Mouse (Mus musculus) lung, embryonic 16.5 days (tissue): ENCODE measurements around the gene Acaa1b. TPM values are rescaled to one million over a fixed set of nuclear protein-coding genes. Genes with fewer than 3 reads are reported as not detected.

Experiments
- ATAC-seq: fragments of 200-750 bp; cut with Nextera tagmentation; 2 replicates; pipeline ENCODE4 v1.8.0; 2017; ENCODE audit warnings: low read depth, mild to moderate bottlenecking, moderate library complexity
- H3K27ac ChIP-seq: fragments of 300-500 bp; sonication (generic); 2 replicates; pipeline ENCODE4 v1.5.1; 2014; ENCODE audit warnings: mild to moderate bottlenecking, control low read depth, low read length
- H3K27me3 ChIP-seq: fragments of 300-500 bp; sonication (generic); 2 replicates; pipeline ENCODE4 v1.6.1; 2014; ENCODE audit warnings: low read depth, low read length, mixed read lengths; ENCODE audit not compliant: control insufficient read depth, insufficient read depth
- H3K36me3 ChIP-seq: fragments of 300-500 bp; sonication (generic); 2 replicates; pipeline ENCODE4 v1.6.1; 2014; ENCODE audit warnings: low read length; ENCODE audit not compliant: control insufficient read depth, insufficient read depth
- H3K4me1 ChIP-seq: fragments of 300-500 bp; sonication (generic); replicated peaks from 2 replicates; pipeline ENCODE4 v1.6.1; 2014; ENCODE audit warnings: low read length, mixed read lengths; ENCODE audit not compliant: control insufficient read depth, insufficient read depth
- H3K4me2 ChIP-seq: fragments of 300-500 bp; sonication (generic); 2 replicates; pipeline ENCODE4 v1.6.1; 2014; ENCODE audit warnings: low read depth, low read length, control low read depth
- H3K4me3 ChIP-seq: fragments of 300-500 bp; sonication (generic); 2 replicates; pipeline ENCODE4 v1.5.1; 2014; ENCODE audit warnings: mild to moderate bottlenecking, low read length, control low read depth
- H3K9ac ChIP-seq: fragments of 300-500 bp; sonication (generic); 2 replicates; pipeline ENCODE4 v1.6.1; 2014; ENCODE audit warnings: low read length, control low read depth
- H3K9me3 ChIP-seq: fragments of 300-500 bp; sonication (generic); 2 replicates; pipeline ENCODE4 v1.6.1; 2016; ENCODE audit warnings: low read length; ENCODE audit not compliant: control insufficient read depth
- WGBS: fragments of 180-500 bp; shearing (Covaris S2); extraction: QIAGEN DNeasy Blood & Tissue Kit; methylation state at CpG from one replicate; pipeline ENCODE4 v1.1.7; 2014; 5-methylcytosine and 5-hydroxymethylcytosine counted together
- polyA plus RNA-seq: library from polyadenylated mRNA; unstranded; fragments of >200 nt; fragmentation: Nextera tagmentation; extraction: Ambion mirVana; gene quantifications from 2 replicates; pipeline ENCODE4 v1.2.1, GENCODE M21; 2015

The Acaa1b gene
- 1.3 and 2.5 TPM in 2 replicates for polyA plus RNA-seq

- Histone ChIP-seq H3K27ac (no peak within 1 kb of the TSS), H3K9ac (peak within 1 kb of the TSS; percentile 54), H3K27me3 (peaks cover 14% of the 10 kb centered on the region), H3K4me2 (peak within 1 kb of the TSS; percentile 73), H3K9me3 (no peaks in the 10 kb centered on the region), H3K4me3 (peak within 1 kb of the TSS; percentile 51), H3K4me1 (no peaks in the 10 kb centered on the region), H3K36me3 (no peaks in the 10 kb centered on the region)
- ATAC-seq: peak; percentile 83
- 2% methylated on average over 54 of the region's 65 CpGs for WGBS
Observed at GRCm38 (mm10) chr9:119156278-119157201, at the start of gene Acaa1b. Acaa1b (minus strand) TSS chr9:119157093.

GRCm38 (mm10) chr9:119206666-119207065 lies 49.8 kb upstream of the Acaa1b start:
- Histone ChIP-seq H3K4me3 (no peak overlapping the region), H3K4me2 (no peak overlapping the region), H3K4me1 (no peaks in the 10 kb centered on the region), H3K9me3 (no peaks in the 10 kb centered on the region), H3K9ac (no peak overlapping the region), H3K36me3 (no peaks in the 10 kb centered on the region), H3K27ac (no peak overlapping the region), H3K27me3 (no peaks in the 10 kb centered on the region)
- no peak for ATAC-seq
- 77% methylated on average over 2 of the region's 2 CpGs for WGBS

DNA sequence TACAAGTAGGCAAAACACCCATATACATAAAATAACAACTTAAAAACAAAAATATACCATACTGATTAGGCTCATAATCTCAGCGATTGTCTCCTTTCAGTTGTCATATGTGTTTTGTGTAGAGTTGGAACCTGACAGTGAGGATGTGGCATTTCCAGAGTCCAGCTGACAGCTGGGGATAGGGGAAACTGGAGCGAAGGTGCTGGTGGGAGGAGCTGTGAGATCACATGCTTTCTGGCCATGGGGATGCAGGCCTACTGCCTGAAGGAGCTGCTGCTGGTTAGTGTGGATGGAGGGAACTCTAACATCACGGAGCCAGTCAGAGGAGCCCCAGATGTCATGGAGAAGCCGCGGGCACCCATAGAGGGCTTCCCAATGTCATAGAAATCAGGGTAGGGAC lies 48.9 kb upstream of the Acaa1b start:
- Histone ChIP-seq H3K4me1 (no peaks in the 10 kb centered on the region), H3K4me2 (no peak overlapping the region), H3K27me3 (no peaks in the 10 kb centered on the region), H3K9ac (no peak overlapping the region), H3K4me3 (no peak overlapping the region), H3K36me3 (no peaks in the 10 kb centered on the region), H3K27ac (no peak overlapping the region), H3K9me3 (no peaks in the 10 kb centered on the region)
- 80% methylated on average over 5 of the region's 5 CpGs for WGBS
- no peak for ATAC-seq

DNA sequence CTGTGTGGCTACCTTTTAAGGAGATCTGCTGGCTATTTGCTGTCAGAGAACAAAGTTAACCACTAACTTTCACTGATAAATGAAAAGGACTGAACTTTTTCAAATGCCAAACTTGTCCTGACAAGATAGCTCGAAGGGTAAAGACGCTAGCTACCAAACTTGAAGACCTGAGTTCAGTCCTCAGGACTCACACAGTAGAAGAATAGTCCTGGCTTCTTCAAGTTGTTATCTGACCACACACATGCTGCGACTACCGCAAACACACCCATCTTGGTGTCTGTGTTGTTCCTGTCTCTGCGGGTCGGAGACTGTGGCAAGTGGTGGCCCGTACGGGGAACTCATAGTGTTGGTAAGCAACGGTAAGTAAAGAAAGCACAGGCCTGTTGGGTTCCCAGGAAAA lies 46.7 kb upstream of the Acaa1b start:
- Histone ChIP-seq H3K4me2 (no peak overlapping the region), H3K27ac (no peak overlapping the region), H3K27me3 (no peaks in the 10 kb centered on the region), H3K36me3 (no peaks in the 10 kb centered on the region), H3K4me1 (no peaks in the 10 kb centered on the region), H3K4me3 (no peak overlapping the region), H3K9me3 (no peaks in the 10 kb centered on the region), H3K9ac (no peak overlapping the region)
- WGBS: 94% methylated on average over 9 of the region's 9 CpGs
- no peak for ATAC-seq

DNA sequence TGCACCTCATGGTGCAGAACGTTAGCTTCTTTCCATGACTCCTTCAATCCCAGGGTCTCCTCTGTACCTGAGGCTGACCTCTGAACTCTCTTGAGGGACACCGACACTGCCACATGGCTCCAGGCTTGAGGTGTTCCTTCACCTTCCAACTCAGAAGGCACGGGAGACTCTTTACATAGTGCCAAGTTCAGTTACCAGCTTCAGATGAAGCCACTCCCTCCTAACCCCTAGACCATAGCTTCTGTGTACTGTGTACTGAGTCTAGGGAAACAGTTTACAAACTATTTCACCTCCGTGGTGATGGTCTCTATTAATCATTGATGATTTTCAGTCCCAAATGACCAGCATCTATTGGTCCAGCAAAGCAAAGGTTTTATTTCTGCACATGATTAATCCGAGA lies 44.8 kb upstream of the Acaa1b start:
- Histone ChIP-seq H3K4me1 (no peaks in the 10 kb centered on the region), H3K36me3 (no peaks in the 10 kb centered on the region), H3K27me3 (no peaks in the 10 kb centered on the region), H3K4me3 (no peak overlapping the region), H3K27ac (no peak overlapping the region), H3K9ac (no peak overlapping the region), H3K4me2 (no peak overlapping the region), H3K9me3 (no peaks in the 10 kb centered on the region)
- no peak for ATAC-seq
- 80% methylated on average over 5 of the region's 5 CpGs for WGBS

- ATAC-seq: no peak
- H3K9me3 ChIP-seq: no peaks in the 10 kb centered on the region
- no peak overlapping the region for H3K27ac ChIP-seq
- no peak overlapping the region for H3K4me3 ChIP-seq
- no peak overlapping the region for H3K4me2 ChIP-seq
- no peak overlapping the region for H3K9ac ChIP-seq
- 57% methylated on average over 10 of the region's 10 CpGs for WGBS
- H3K36me3 ChIP-seq: no peaks in the 10 kb centered on the region
- no peaks in the 10 kb centered on the region for H3K27me3 ChIP-seq
- no peaks in the 10 kb centered on the region for H3K4me1 ChIP-seq
Observed at GRCm38 (mm10) chr9:119199151-119199861, 42.4 kb upstream of the Acaa1b start.

- H3K4me1 ChIP-seq: no peaks in the 10 kb centered on the region
- WGBS: 32% methylated on average over 11 of the region's 11 CpGs
- H3K9ac ChIP-seq: no peak overlapping the region
- H3K36me3 ChIP-seq: no peaks in the 10 kb centered on the region
- ATAC-seq: peak; percentile 59; the same call in 1 of the 2 replicates
- H3K4me3 ChIP-seq: no peak overlapping the region
- H3K9me3 ChIP-seq: no peaks in the 10 kb centered on the region
- H3K4me2 ChIP-seq: no peak overlapping the region
- H3K27ac ChIP-seq: no peak overlapping the region
- no peaks in the 10 kb centered on the region for H3K27me3 ChIP-seq
Observed at GRCm38 (mm10) chr9:119192202-119192990, 35.5 kb upstream of the Acaa1b start.

DNA sequence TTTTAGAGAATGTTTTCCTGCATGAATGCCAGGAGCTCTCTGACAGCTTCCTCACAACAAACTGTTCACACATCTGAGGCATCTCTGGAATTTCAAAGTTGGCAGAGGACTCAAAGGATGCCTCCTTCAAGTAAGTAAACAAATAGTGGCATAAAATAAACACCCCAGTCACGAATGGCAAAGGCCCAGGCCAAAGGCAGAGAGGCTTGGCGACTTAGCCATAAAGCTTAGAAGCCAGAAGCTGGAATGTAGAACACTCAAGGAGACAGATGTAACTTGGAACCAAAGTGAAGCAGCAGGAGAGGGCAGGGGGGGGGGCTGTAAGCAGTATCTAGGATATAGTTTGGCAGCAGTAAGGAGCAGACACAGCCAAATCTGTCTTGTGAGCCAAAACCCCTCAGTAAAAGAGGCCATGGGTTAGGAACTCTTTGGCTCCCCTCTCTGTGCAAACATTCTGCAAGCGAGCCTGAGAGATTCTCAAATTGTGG lies 24.4 kb upstream of the Acaa1b start:
- 4% methylated on average over 3 of the region's 3 CpGs for WGBS
- no peaks in the 10 kb centered on the region for H3K27me3 ChIP-seq
- no peak overlapping the region for H3K4me2 ChIP-seq
- ATAC-seq: peak; percentile 94
- H3K36me3 ChIP-seq: no peaks in the 10 kb centered on the region
- H3K4me3 ChIP-seq: no peak overlapping the region
- peak overlapping the region; percentile 2; the same call in 1 of the 2 replicates for H3K27ac ChIP-seq
- no peaks in the 10 kb centered on the region for H3K9me3 ChIP-seq
- H3K4me1 ChIP-seq: peaks cover 5% of the 10 kb centered on the region
- H3K9ac ChIP-seq: no peak overlapping the region
